Mouse (Mus musculus): ENCODE measurements at regions not wholly inside any gene's neighbourhood (a gene's known extent, or its start where the extent isn't known, plus 50 kb on each side); places are given as distances from the start of the nearest gene placed in this dataset.

DNA sequence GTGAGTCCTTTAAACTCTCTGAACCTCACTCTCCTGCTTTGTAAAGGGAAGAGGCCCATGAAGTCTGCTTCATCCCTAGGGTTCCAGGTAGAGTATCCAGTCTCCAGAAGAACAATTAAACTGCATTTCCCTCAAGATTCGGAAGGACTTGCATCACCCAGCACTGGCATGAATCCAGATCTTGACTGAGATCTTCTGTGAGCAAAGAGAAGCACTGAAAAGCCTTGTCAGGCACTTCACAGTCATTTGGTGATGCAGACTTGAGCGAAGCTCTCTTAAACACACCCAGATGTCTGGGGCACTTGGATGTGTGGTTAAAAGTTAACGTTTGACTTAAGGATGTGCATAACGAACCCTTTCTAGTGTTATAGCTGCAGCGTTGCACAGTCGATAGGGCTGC lies 247.4 kb upstream of the Noct start:
- no peak for TF ChIP-seq CTCF (IDR thresholded peaks at IDR 0.05; ENCODE audit: low read depth, low read length)
- no peak for TF ChIP-seq POLR2AphosphoS5 (IDR thresholded peaks at IDR 0.05; ENCODE audit: insufficient replicate concordance, low read depth, low read length)
- TF ChIP-seq GATA1 (IDR thresholded peaks at IDR 0.05; ENCODE audit: borderline replicate concordance, low read length): no peak
